Mouse (Mus musculus): ENCODE measurements around the gene Cmss1.

The Cmss1 gene

GRCm38 (mm10) chr16:57560185-57560584 lies 46.5 kb downstream of the Cmss1 start:
- in situ Hi-C loops (cut with MboI, MseI): no loop called here

- in situ Hi-C loops (cut with MboI, MseI): no loop called here
Measured at GRCm38 (mm10) chr16:57558258-57558657, 48.4 kb downstream of the Cmss1 start.

GRCm38 (mm10) chr16:57556244-57556643 lies 50.4 kb downstream of the Cmss1 start:
- in situ Hi-C loops (cut with MboI, MseI): no loop called here

GRCm38 (mm10) chr16:57555667-57556066 lies 51.0 kb downstream of the Cmss1 start:
- in situ Hi-C loops (cut with MboI, MseI): no loop called here

GRCm38 (mm10) chr16:57554886-57555400 lies 51.7 kb downstream of the Cmss1 start:
- in situ Hi-C loops (cut with MboI, MseI): no loop called here

GRCm38 (mm10) chr16:57553235-57553634 lies 53.4 kb downstream of the Cmss1 start:
- in situ Hi-C loops (cut with MboI, MseI): no loop called here

GRCm38 (mm10) chr16:57552709-57553108 lies 54.0 kb downstream of the Cmss1 start:
- in situ Hi-C loops (cut with MboI, MseI): no loop called here

GRCm38 (mm10) chr16:57551617-57552016 lies 55.0 kb downstream of the Cmss1 start:
- in situ Hi-C loops (cut with MboI, MseI): no loop called here

- in situ Hi-C loops (cut with MboI, MseI): no loop called here
Measured at GRCm38 (mm10) chr16:57550817-57551216, 55.8 kb downstream of the Cmss1 start.

GRCm38 (mm10) chr16:57550088-57550487 lies 56.6 kb downstream of the Cmss1 start:
- in situ Hi-C loops (cut with MboI, MseI): no loop called here

- in situ Hi-C loops (cut with MboI, MseI): loop anchor here in 1 of 2 experiments (10.0 kb wide), 1 partner anchor 1585 kb away; the partner anchor contains the start of gene Rpl24
Measured at GRCm38 (mm10) chr16:57549061-57550037, 57.3 kb downstream of the Cmss1 start.

- in situ Hi-C loops (cut with MboI, MseI): loop anchor here in 1 of 2 experiments (10.0 kb wide), 1 partner anchor 1584 kb away; the partner anchor contains the start of gene Rpl24
Measured at GRCm38 (mm10) chr16:57548608-57549007, 58.1 kb downstream of the Cmss1 start.

GRCm38 (mm10) chr16:57546355-57546754 lies 60.3 kb downstream of the Cmss1 start:
- in situ Hi-C loops (cut with MboI, MseI): loop anchor here in 1 of 2 experiments (10.0 kb wide), 1 partner anchor 1582 kb away; the partner anchor contains the start of gene Rpl24

- in situ Hi-C loops (cut with MboI, MseI): loop anchor here (5.0 to 10.0 kb wide), 2 partner anchors 52 to 1580 kb away; partner anchors contain the start of gene Rpl24 (in 1 of the 2)
Measured at GRCm38 (mm10) chr16:57544441-57544840, 62.2 kb downstream of the Cmss1 start.

- in situ Hi-C loops (cut with MboI, MseI): loop anchor here (5.0 to 10.0 kb wide), 2 partner anchors 51 to 1578 kb away; partner anchors contain the start of gene Rpl24 (in 1 of the 2)
Measured at GRCm38 (mm10) chr16:57543243-57543642, 63.4 kb downstream of the Cmss1 start.

- in situ Hi-C loops (cut with MboI, MseI): no loop called here
Measured at GRCm38 (mm10) chr16:57536511-57536910, 70.2 kb downstream of the Cmss1 start.

GRCm38 (mm10) chr16:57534811-57535210 lies 71.9 kb downstream of the Cmss1 start:
- in situ Hi-C loops (cut with MboI, MseI): no loop called here

GRCm38 (mm10) chr16:57534365-57534764 lies 72.3 kb downstream of the Cmss1 start:
- in situ Hi-C loops (cut with MboI, MseI): no loop called here

- in situ Hi-C loops (cut with MboI, MseI): no loop called here
Measured at GRCm38 (mm10) chr16:57532081-57532493, 74.6 kb downstream of the Cmss1 start.

GRCm38 (mm10) chr16:57530547-57530946 lies 76.1 kb downstream of the Cmss1 start:
- in situ Hi-C loops (cut with MboI, MseI): no loop called here

- in situ Hi-C loops (cut with MboI, MseI): no loop called here
Measured at GRCm38 (mm10) chr16:57528457-57528856, 78.2 kb downstream of the Cmss1 start.

- in situ Hi-C loops (cut with MboI, MseI): no loop called here
Measured at GRCm38 (mm10) chr16:57526893-57527292, 79.8 kb downstream of the Cmss1 start.
